In genomic region chr1:153599302-153600045, GRCm38 (mm10) we compare ENCODE assay signal across 12 mouse cellular contexts. TPM values are rescaled to one million over a fixed set of nuclear protein-coding genes. Genes with fewer than 3 reads are reported as not detected.
A peak's percentile ranks its signal among the peaks of the same experiment; 100 is the strongest.
DNase-seq lines count a peak whose midpoint lies in the region; ATAC-seq and TF ChIP-seq lines count a peak whose summit lies in the region.
"Had no signal": no experiment of that assay in that cellular context is flagged by ENCODE, and none has a peak within 500 bp of the region (broad histone marks: within the 10 kb centered on the region; RNA-seq: fewer than 3 reads in every experiment).

No protein-coding gene starts in this region.

- peaks cover 33% of the 10 kb centered on the region for H3K4me1 ChIP-seq in heart, embryonic 10.5 days
- H3K4me1 ChIP-seq in lung, postnatal 0 days (ENCODE audit: insufficient read depth, low read depth, low read length): 0 out of 2 replicates have a peak, but pooled peaks cover 8% of the 10 kb centered on the region
- H3K4me1 ChIP-seq in limb, embryonic 10.5 days: peaks cover 8% of the 10 kb centered on the region; the same call in 1 of the 2 replicates

- H3K9me3 ChIP-seq in heart, embryonic 10.5 days: no peaks in the 10 kb centered on the region
- no peaks in the 10 kb centered on the region for H3K9me3 ChIP-seq in lung, postnatal 0 days (ENCODE audit: low read length)
- no peaks in the 10 kb centered on the region for H3K9me3 ChIP-seq in limb, embryonic 10.5 days (replicated peaks)
- H3K9me3 ChIP-seq: neural tube, embryonic 12.5 days had no signal

- 46% methylated on average over 9 of the region's 9 CpGs for WGBS in heart, embryonic 10.5 days
- 29% methylated on average over 9 of the region's 9 CpGs for WGBS in lung, postnatal 0 days
- WGBS in limb, embryonic 10.5 days: 58% methylated on average over 9 of the region's 9 CpGs

- no peak overlapping the region for H3K4me3 ChIP-seq in heart, embryonic 10.5 days
- no peak overlapping the region for H3K4me3 ChIP-seq in lung, postnatal 0 days (ENCODE audit: low read depth, low read length)
- H3K4me3 ChIP-seq in limb, embryonic 10.5 days: no peak overlapping the region
- no peak overlapping the region for H3K4me3 ChIP-seq in layer of hippocampus, adult 2 months
- H3K4me3 ChIP-seq: neural tube, embryonic 12.5 days had no signal

- peak; percentile 41; the same call in 1 of the 2 replicates for ATAC-seq in lung, postnatal 0 days

- TF ChIP-seq EP300 in lung, postnatal 0 days (IDR thresholded peaks at IDR 0.05): no peak

- no peak for TF ChIP-seq CTCF in lung, postnatal 0 days (IDR thresholded peaks at IDR 0.05)
- TF ChIP-seq CTCF in layer of hippocampus, adult 2 months (conservative IDR thresholded peaks at IDR 0.05): no peak

- peak overlapping the region; percentile 67; the same call in 1 of the 2 replicates for H3K27ac ChIP-seq in heart, embryonic 10.5 days
- H3K27ac ChIP-seq in lung, postnatal 0 days (ENCODE audit: low read length): no peak overlapping the region
- H3K27ac ChIP-seq in limb, embryonic 10.5 days: 0 out of 2 replicates have a peak overlapping the region, but pooled peaks have one; percentile 19
- no peak overlapping the region for H3K27ac ChIP-seq in layer of hippocampus, adult 2 months
- H3K27ac ChIP-seq: neural tube, embryonic 12.5 days had no signal

- no peak overlapping the region for H3K9ac ChIP-seq in lung, postnatal 0 days (replicated peaks; ENCODE audit: low read depth)
- H3K9ac ChIP-seq: neural tube, embryonic 12.5 days had no signal

- H3K4me2 ChIP-seq in lung, postnatal 0 days (replicated peaks; ENCODE audit: low read depth, low read length): no peak overlapping the region

- H3K27me3 ChIP-seq in heart, embryonic 10.5 days (ENCODE audit: insufficient read depth, poor library complexity, severe bottlenecking): no peaks in the 10 kb centered on the region
- no peaks in the 10 kb centered on the region for H3K27me3 ChIP-seq in lung, postnatal 0 days (replicated peaks; ENCODE audit: insufficient read depth, low read length)
- H3K27me3 ChIP-seq in limb, embryonic 10.5 days (ENCODE audit: low read depth, poor library complexity, severe bottlenecking): no peaks in the 10 kb centered on the region
- H3K27me3 ChIP-seq: CH12.LX; neural tube, embryonic 12.5 days had no signal

- H3K36me3 ChIP-seq in heart, embryonic 10.5 days: no peaks in the 10 kb centered on the region
- H3K36me3 ChIP-seq in lung, postnatal 0 days (ENCODE audit: insufficient read depth, low read length): no peaks in the 10 kb centered on the region
- H3K36me3 ChIP-seq in limb, embryonic 10.5 days: no peaks in the 10 kb centered on the region
- H3K36me3 ChIP-seq: neural tube, embryonic 12.5 days had no signal

- no peak for DNase-seq in heart, embryonic 10.5 days (ENCODE audit: low spot score)
- DNase-seq in heart, adult 9 months (ENCODE audit: low spot score in 2 of 2): no peak
- DNase-seq in lung, postnatal 0 days (ENCODE audit: low spot score): peak; percentile 10
- no peak for DNase-seq in lung, postnatal 4 days
- DNase-seq in limb, embryonic 10.5 days (ENCODE audit: low spot score): no peak
- DNase-seq in left cerebral cortex, adult 8-10 months (ENCODE audit: low spot score in 2 of 2): no peak
- DNase-seq in layer of hippocampus, adult 2 months (ENCODE audit: low spot score in 2 of 2): no peak
- DNase-seq: cerebellum, adult 11-12 months; thymus, adult 2 months had no signal

RNA-seq across cellular contexts. Expression of gene Npl, which starts 49.6 kb away (rescaled TPM):
- polyA plus RNA-seq in heart, embryonic 10.5 days (2016; fragmentation: Nextera tagmentation; extraction: Ambion mirVana): 8.0 and 8.4 TPM in 2 replicates
- 4.0 and 4.9 TPM in 2 replicates for polyA plus RNA-seq in lung, postnatal 0 days (2015; fragmentation: Nextera tagmentation; extraction: Ambion mirVana)
- polyA plus RNA-seq in limb, embryonic 10.5 days (2016; fragmentation: Nextera tagmentation; extraction: Ambion mirVana): 4.9 and 5.2 TPM in 2 replicates
- 1 to 10 TPM; 5.1 to 7.2 (median 6.2) TPM for total RNA-seq in left cerebral cortex, adult 8-10 months (2022)
- total RNA-seq in layer of hippocampus, adult 2 months (2021): 1 to 10 TPM; 4.2 to 4.9 TPM

RNA-seq across cellular contexts. Expression of gene Rgs8, which starts 53.4 kb away (rescaled TPM):
- 0.54 and 0.55 TPM in 2 replicates for polyA plus RNA-seq in heart, embryonic 10.5 days (2016; fragmentation: Nextera tagmentation; extraction: Ambion mirVana)
- 0.12 and 0.14 TPM in 2 replicates for polyA plus RNA-seq in lung, postnatal 0 days (2015; fragmentation: Nextera tagmentation; extraction: Ambion mirVana)
- 0.28 and 0.61 TPM in 2 replicates for polyA plus RNA-seq in limb, embryonic 10.5 days (2016; fragmentation: Nextera tagmentation; extraction: Ambion mirVana)
- 10 to 100 TPM; 67.8 to 86.0 (median 75.7) TPM for total RNA-seq in left cerebral cortex, adult 8-10 months (2022)
- total RNA-seq in layer of hippocampus, adult 2 months (2021): 10 to 100 TPM; 74.0 to 75.2 TPM
- total RNA-seq: CH12.LX had no signal
- polyA plus RNA-seq: liver, embryonic 16.5 days had no signal

Comparison
In these comparisons a context has a peak if more than half of its experiments do, and no peak if none do; other contexts are left out.
1. H3K27ac ChIP-seq: peak in heart, embryonic 10.5 days (single experiment) and limb, embryonic 10.5 days (single experiment); none in lung, postnatal 0 days (single experiment) and layer of hippocampus, adult 2 months (single experiment).